Mouse (Mus musculus): ENCODE measurements around the gene Olfr155. TPM values are rescaled to one million over a fixed set of nuclear protein-coding genes. Genes with fewer than 3 reads are reported as not detected.
A peak's percentile ranks its signal among the peaks of the same experiment; 100 is the strongest.

The Olfr155 gene
- polyA plus RNA-seq, 1 experiment from 2014 or later, result not detected

- Histone ChIP-seq H3K9ac (ENCODE audit: low read depth, low read length) (0 out of 2 replicates have a peak overlapping the region, but pooled peaks have one; percentile 18), H3K36me3 (ENCODE audit: control insufficient read depth, insufficient read depth, low read length) (no peaks in the 10 kb centered on the region), H3K27ac (ENCODE audit: low read depth, low read length) (no peak overlapping the region), H3K27me3 (replicated peaks; ENCODE audit: control insufficient read depth, insufficient read depth, low read length) (no peaks in the 10 kb centered on the region), H3K4me1 (ENCODE audit: control insufficient read depth, insufficient read depth, low read depth, low read length) (peaks cover 10% of the 10 kb centered on the region), H3K4me3 (ENCODE audit: low read length) (no peak overlapping the region), H3K9me3 (ENCODE audit: control insufficient read depth, low read length) (no peaks in the 10 kb centered on the region), H3K4me2 (ENCODE audit: low read length) (no peak overlapping the region)
- no peak for ATAC-seq
- 51% methylated on average over 5 of the region's 5 CpGs for whole genome bisulfite sequencing
Measured at GRCm38 (mm10) chr4:43878121-43878776, 26.9 kb downstream of the Olfr155 start.

- no peaks in the 10 kb centered on the region for H3K36me3 ChIP-seq (ENCODE audit: control insufficient read depth, insufficient read depth, low read length)
- no peak overlapping the region for H3K4me3 ChIP-seq (ENCODE audit: low read length)
- ATAC-seq, result no peak
- H3K27ac ChIP-seq (ENCODE audit: low read depth, low read length), result no peak overlapping the region
- H3K9ac ChIP-seq (ENCODE audit: low read depth, low read length), result no peak overlapping the region
- WGBS, result 80% methylated on average over 6 of the region's 6 CpGs
- H3K27me3 ChIP-seq (replicated peaks; ENCODE audit: control insufficient read depth, insufficient read depth, low read length), result no peaks in the 10 kb centered on the region
- H3K4me2 ChIP-seq (ENCODE audit: low read length), result no peak overlapping the region
- H3K9me3 ChIP-seq (ENCODE audit: control insufficient read depth, low read length), result no peaks in the 10 kb centered on the region
- H3K4me1 ChIP-seq (ENCODE audit: control insufficient read depth, insufficient read depth, low read depth, low read length), result peaks cover 10% of the 10 kb centered on the region
Measured at GRCm38 (mm10) chr4:43879566-43879965, 28.2 kb downstream of the Olfr155 start.

GRCm38 (mm10) chr4:43884196-43884595 is 32.8 kb downstream of the Olfr155 start:
- 45% methylated on average over 4 of the region's 4 CpGs for WGBS
- Histone ChIP-seq H3K27ac (ENCODE audit: low read depth, low read length) (no peak overlapping the region), H3K9me3 (ENCODE audit: control insufficient read depth, low read length) (no peaks in the 10 kb centered on the region), H3K4me1 (ENCODE audit: control insufficient read depth, insufficient read depth, low read depth, low read length) (no peaks in the 10 kb centered on the region), H3K9ac (ENCODE audit: low read depth, low read length) (no peak overlapping the region), H3K36me3 (ENCODE audit: control insufficient read depth, insufficient read depth, low read length) (no peaks in the 10 kb centered on the region), H3K4me2 (ENCODE audit: low read length) (no peak overlapping the region), H3K27me3 (replicated peaks; ENCODE audit: control insufficient read depth, insufficient read depth, low read length) (no peaks in the 10 kb centered on the region), H3K4me3 (ENCODE audit: low read length) (no peak overlapping the region)
- ATAC-seq, result no peak

DNA sequence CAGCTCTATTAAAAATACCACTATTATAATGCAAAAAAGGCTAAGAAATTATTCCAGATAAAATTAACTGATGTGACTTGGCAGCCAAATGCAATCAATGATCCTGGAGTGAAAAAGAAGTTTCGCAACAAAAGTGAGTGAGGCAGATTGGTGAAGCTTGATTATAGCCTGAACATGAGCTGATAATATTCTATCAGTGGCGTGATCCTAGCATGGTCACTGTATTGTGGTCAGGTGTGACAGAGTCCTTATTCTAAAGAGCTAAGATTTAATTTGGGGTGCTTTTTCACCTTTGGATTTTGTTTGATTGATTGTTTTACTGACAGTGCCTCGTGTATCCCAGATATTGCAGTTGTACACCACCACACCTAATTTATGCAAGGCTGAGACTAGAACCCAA is 39.9 kb downstream of the Olfr155 start:
- Histone ChIP-seq H3K4me2 (ENCODE audit: low read length) (no peak overlapping the region), H3K9me3 (ENCODE audit: control insufficient read depth, low read length) (no peaks in the 10 kb centered on the region), H3K4me1 (ENCODE audit: control insufficient read depth, insufficient read depth, low read depth, low read length) (no peaks in the 10 kb centered on the region), H3K27ac (ENCODE audit: low read depth, low read length) (no peak overlapping the region), H3K36me3 (ENCODE audit: control insufficient read depth, insufficient read depth, low read length) (peaks cover 2% of the 10 kb centered on the region; the same call in 1 of the 2 replicates), H3K4me3 (ENCODE audit: low read length) (no peak overlapping the region), H3K9ac (ENCODE audit: low read depth, low read length) (no peak overlapping the region), H3K27me3 (replicated peaks; ENCODE audit: control insufficient read depth, insufficient read depth, low read length) (no peaks in the 10 kb centered on the region)
- WGBS, result 92% methylated on average over 3 of the region's 3 CpGs
- ATAC-seq, result no peak

- no peak overlapping the region for H3K4me2 ChIP-seq (ENCODE audit: low read length)
- H3K9ac ChIP-seq (ENCODE audit: low read depth, low read length), result no peak overlapping the region
- no peaks in the 10 kb centered on the region for H3K4me1 ChIP-seq (ENCODE audit: control insufficient read depth, insufficient read depth, low read depth, low read length)
- ATAC-seq, result no peak
- peaks cover 9% of the 10 kb centered on the region; the same call in 1 of the 2 replicates for H3K36me3 ChIP-seq (ENCODE audit: control insufficient read depth, insufficient read depth, low read length)
- H3K27me3 ChIP-seq (replicated peaks; ENCODE audit: control insufficient read depth, insufficient read depth, low read length), result no peaks in the 10 kb centered on the region
- no peak overlapping the region for H3K27ac ChIP-seq (ENCODE audit: low read depth, low read length)
- H3K4me3 ChIP-seq (ENCODE audit: low read length), result no peak overlapping the region
- no peaks in the 10 kb centered on the region for H3K9me3 ChIP-seq (ENCODE audit: control insufficient read depth, low read length)
Measured at GRCm38 (mm10) chr4:43897209-43897608, 45.8 kb downstream of the Olfr155 start.

DNA sequence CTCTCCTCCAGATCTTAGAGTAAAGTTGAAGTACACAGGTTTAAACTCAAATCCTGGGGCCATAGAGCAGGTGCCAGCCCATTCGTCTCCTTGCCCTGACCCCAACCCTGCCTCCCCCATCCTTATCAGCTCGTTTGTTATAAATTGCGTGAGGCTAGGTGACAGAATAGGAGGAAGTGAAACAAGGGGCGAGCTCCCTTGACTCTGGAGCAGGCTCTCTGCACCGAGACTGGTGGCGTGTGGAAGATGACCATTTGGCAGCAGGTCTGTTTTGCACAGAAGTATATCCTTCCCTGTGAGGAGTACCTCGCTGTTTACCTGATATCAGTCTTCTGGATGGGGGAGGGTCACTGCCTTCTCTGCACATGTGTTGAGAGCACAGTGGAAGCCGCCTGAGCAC is 47.8 kb downstream of the Olfr155 start:
- Histone ChIP-seq H3K4me1 (ENCODE audit: control insufficient read depth, insufficient read depth, low read depth, low read length) (no peaks in the 10 kb centered on the region), H3K27me3 (replicated peaks; ENCODE audit: control insufficient read depth, insufficient read depth, low read length) (no peaks in the 10 kb centered on the region), H3K4me2 (ENCODE audit: low read length) (no peak overlapping the region), H3K9me3 (ENCODE audit: control insufficient read depth, low read length) (no peaks in the 10 kb centered on the region), H3K27ac (ENCODE audit: low read depth, low read length) (no peak overlapping the region), H3K4me3 (ENCODE audit: low read length) (no peak overlapping the region), H3K36me3 (ENCODE audit: control insufficient read depth, insufficient read depth, low read length) (peaks cover 9% of the 10 kb centered on the region), H3K9ac (ENCODE audit: low read depth, low read length) (no peak overlapping the region)
- no peak for ATAC-seq
- 82% methylated on average over 8 of the region's 8 CpGs for WGBS

DNA sequence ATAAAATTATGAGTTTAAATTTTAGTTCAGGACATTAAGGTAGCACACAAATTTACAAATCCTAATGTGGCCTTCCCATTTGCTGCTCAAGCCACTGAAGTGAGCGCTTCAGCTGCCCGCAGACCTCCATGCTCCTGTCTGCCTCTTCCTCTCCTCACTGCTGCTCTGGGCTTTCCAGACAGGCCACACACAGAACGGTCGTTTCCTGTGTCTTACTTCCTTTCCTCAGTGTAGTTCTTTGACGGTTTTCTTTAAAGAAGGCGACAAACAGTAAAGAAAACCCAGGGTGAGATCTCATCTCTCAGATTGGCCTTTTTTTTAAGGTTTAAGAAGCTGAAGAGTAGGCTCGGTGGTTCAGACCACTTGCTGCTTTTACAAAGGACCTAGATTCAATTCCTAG is 52.3 kb downstream of the Olfr155 start:
- Histone ChIP-seq H3K27me3 (replicated peaks; ENCODE audit: control insufficient read depth, insufficient read depth, low read length) (no peaks in the 10 kb centered on the region), H3K9me3 (ENCODE audit: control insufficient read depth, low read length) (no peaks in the 10 kb centered on the region), H3K4me3 (ENCODE audit: low read length) (no peak overlapping the region), H3K27ac (ENCODE audit: low read depth, low read length) (no peak overlapping the region), H3K4me2 (ENCODE audit: low read length) (no peak overlapping the region), H3K36me3 (ENCODE audit: control insufficient read depth, insufficient read depth, low read length) (peaks cover 5% of the 10 kb centered on the region), H3K9ac (ENCODE audit: low read depth, low read length) (no peak overlapping the region), H3K4me1 (ENCODE audit: control insufficient read depth, insufficient read depth, low read depth, low read length) (no peaks in the 10 kb centered on the region)
- 81% methylated on average over 7 of the region's 7 CpGs for WGBS
- no peak for ATAC-seq

GRCm38 (mm10) chr4:43906443-43906842 is 55.1 kb downstream of the Olfr155 start:
- H3K27ac ChIP-seq (ENCODE audit: low read depth, low read length), result no peak overlapping the region
- H3K36me3 ChIP-seq (ENCODE audit: control insufficient read depth, insufficient read depth, low read length), result peaks cover 3% of the 10 kb centered on the region; the same call in 1 of the 2 replicates
- no peaks in the 10 kb centered on the region for H3K27me3 ChIP-seq (replicated peaks; ENCODE audit: control insufficient read depth, insufficient read depth, low read length)
- no peak overlapping the region for H3K4me2 ChIP-seq (ENCODE audit: low read length)
- H3K9me3 ChIP-seq (ENCODE audit: control insufficient read depth, low read length), result no peaks in the 10 kb centered on the region
- ATAC-seq, result no peak
- H3K4me1 ChIP-seq (ENCODE audit: control insufficient read depth, insufficient read depth, low read depth, low read length), result no peaks in the 10 kb centered on the region
- WGBS, result 36% methylated on average over 6 of the region's 6 CpGs
- H3K4me3 ChIP-seq (ENCODE audit: low read length), result no peak overlapping the region
- H3K9ac ChIP-seq (ENCODE audit: low read depth, low read length), result no peak overlapping the region
